Mouse (Mus musculus) lung, postnatal 36 days (tissue): ENCODE data around the gene Clasp2.
A peak's percentile ranks its signal among the peaks of the same experiment; 100 is the strongest.
"Not testable (repeated sequence)": the region's sequence is repeated elsewhere in the genome, so short reads cannot be mapped to it uniquely, and the experiment has no call there.

Source experiments
- DNase-seq: peaks from one replicate; pipeline ENCODE4 v3.0.0; 2022; ENCODE audit warnings: mixed read lengths

The Clasp2 gene

DNA sequence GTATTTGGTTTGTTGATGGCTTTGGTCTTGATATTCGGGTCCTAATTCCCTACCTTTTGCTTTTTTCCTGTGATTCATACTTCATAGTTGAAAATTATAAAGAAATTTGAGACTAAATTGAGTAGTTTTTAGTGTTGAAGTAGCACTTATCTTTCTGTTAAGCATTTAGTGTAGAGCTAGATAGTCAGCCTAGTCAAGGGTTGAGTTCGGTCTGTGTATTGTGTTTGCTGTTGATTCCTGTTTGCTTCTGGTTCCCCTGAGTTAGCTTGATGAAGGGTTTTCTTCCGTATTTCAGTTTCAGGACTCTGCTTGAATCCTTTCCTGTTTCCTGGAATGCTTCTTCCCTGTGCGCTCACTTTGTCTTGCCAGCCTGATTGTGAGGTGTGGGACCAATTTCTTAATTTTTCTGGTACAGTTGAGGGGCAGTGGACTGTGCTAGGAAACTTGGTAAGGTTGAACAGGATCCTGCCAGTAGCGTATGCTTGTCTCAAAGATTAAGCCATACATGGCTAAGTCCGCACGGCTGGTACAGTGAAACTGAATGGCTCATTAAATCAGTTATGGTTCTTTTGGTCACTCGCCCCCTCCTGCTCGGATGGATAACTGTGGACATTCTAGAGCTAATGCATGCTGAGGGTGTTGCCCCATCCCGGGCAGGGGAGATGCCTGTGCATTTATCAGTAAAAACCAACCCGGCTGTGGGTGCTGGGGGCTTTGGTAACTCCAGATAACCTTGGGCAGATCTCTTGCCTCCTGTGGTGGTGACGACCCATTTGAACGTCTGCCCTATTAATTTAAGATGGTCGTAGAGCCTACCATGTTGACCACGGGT is 14.8 kb downstream of the Clasp2 start:
- DNase-seq, result no peak

DNA sequence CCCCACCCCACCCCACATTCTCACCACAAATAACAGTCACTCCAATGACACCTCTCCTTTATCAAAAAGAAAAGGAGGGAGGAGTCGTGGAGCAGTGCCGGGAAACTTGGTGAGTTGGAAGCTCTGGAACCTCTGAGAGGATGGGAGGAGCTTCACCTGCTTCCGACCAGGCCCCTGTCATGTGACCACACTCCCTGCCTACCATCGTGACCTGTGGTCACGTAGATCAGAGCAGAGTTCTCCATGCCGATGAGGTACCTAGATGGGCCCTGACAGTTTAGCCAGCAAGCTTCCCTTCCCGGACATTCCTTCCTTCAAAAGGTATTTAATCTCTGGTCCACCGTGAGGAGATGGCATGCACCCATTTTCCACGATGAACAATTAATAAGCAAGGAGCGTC is 17.2 kb downstream of the Clasp2 start:
- no peak for DNase-seq

DNA sequence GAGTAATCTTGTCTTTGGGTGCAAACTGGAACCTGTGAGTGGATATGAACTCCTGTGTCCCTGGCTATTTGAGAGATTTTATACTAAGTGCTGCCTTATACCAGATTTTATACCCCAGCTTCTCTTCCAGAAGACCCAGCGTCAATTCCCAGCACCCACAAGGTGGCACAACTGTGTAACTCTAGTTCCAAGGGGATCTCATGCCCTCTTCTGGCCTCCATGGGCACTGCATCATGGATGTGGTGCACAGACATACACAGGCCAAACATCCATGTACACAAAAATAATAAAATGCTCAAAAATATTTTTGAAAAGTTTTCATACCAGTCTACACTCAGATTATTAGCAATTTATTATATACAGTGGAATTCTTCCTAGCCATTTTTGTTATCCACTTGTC is 18.4 kb downstream of the Clasp2 start:
- DNase-seq, result no peak

DNA sequence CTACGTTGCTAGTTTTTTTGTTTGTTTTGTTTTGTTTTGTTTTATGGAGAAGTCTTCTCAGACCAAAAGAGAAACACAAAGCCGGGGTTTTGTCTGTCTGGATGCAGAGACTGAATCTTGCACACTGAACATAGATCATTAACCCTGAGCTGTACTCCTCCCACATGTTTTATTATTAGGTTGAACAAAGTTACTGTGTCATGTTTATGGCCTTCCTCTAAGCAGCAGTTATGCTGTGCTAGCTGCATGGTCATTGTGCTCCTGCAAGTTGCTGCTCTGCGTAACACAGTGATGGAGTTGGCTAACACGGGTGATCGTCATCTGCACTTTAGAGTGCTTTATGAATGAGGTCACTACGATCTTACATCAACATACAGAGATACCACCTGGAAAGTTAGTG is 21.1 kb downstream of the Clasp2 start:
- DNase-seq, result no peak

DNA sequence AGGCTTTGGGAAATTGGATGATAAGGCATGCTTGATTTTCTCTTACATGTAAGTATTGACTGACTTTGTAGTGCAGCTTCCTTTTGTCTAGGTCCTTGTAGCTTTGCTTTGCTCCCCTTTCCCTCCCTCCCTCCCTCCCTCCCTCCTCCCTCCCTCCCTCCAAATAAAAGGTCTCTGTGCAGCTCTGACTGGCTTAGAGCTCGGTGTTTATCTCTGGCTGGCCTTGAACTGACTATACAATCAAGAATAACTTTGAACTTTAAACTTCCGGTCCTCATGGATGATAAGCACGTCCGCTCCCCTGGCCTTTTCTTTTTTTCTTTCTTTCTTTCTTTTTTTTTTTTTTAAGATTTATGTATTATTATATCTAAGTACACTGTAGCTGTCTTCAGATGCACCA is 21.9 kb downstream of the Clasp2 start:
- no peak for DNase-seq

DNA sequence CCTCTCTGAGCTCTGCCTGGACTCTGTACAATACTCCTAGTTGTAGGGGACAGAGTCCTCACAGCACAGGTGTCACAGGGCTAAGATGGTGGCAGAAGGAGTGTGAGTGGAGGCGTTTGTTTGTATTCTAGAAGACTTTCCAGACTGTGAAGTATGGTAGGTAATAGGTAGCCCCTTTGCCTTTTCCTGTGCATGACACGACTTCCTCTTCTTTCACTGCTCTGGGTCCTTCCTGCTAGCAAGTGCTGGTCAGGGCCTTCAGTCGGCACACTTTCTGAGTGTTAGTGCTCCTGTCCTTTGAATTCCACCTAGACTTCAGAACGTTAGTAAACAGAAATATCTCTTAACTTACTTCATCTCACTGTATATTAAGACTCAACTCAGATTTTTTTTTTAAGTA is 29.4 kb downstream of the Clasp2 start:
- no peak for DNase-seq

DNA sequence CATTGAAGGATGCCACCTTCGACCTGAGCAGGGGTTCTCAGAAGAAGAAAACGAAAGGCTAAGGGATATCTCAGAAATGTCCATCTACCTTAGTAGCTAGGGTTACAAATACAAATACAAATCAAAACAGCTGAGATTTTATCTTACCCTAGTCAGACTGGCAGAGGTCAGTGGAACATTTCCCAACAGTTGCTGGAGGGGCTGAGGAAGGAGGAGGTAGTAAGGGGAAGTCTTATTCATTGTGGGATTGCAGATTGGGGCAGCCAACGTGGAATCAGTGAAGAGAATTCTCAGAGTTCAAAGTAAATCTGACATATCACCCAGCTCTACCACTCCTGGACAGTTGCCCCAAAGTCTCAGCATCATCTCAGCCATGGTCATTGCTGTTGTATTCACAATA is 39.6 kb downstream of the Clasp2 start:
- peak; percentile 15 for DNase-seq

DNA sequence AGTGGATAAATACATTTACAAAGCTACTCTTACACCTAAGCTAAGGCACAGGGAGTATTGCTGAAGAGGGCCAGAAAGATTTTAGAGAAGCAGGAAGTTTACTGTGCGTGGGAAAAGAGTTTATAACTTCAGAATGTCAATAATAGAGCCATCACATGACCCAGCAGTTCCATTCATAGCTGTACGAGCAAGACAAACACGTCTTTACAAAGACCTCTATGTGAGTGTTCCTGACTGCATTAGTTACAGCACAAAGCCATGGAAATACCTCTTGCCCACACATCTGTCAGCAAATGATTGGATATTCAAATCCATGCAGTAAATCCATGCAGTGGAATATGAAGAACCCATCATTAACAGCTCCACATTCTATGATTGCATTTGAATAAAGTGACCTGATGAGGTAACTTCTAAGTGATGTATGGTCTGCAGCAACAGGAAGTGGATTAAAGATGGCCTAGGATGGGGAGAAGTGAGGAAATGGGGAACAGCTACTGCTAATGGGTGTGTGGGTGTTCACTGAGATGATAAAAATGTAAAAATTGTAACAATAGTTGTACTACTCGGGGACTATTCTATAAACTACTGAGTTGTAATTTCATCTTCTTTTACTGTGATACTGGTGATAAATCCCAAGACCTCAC is 41.2 kb downstream of the Clasp2 start:
- DNase-seq, result peak; percentile 16

DNA sequence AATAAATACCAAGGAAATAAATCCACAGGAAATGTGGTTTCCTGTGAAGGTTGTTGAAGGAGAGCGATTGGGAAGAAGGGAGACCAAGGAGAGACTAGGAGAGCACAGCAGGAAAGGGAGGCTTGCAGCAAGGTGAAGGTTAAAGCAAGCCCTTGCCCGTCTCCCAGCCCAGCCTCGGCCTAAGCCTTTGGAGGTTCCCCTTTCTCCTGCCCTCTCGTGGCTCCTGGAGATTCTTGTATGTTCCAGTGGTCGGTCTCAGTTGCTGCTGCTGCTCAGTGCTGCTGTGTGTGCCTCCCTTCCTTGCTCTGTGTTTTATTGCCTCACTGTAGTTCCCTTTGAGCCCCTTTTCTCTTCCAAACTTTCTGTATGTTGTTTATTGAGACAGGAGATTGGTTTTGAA is 42.4 kb downstream of the Clasp2 start:
- peak; percentile 13 for DNase-seq

DNA sequence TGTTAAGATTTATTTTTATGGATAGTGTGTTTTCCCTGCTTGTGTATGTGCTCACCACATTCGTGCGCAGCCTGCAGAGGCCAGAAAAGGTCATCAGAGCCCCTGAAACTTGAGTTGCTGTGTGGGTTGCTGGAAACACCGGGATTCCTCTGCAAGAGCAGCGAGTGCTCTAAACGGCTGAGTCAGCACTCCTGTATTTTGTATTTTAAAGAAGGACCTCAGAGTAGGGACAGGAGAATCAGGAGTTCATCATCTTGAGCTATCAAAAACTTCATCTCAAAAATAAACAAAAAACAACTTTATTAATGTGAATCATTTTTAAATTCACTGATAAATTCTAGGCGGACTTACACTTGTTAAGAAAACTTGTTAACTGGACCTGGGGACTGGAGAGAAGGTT is 48.0 kb downstream of the Clasp2 start:
- DNase-seq, result not testable (repeated sequence)

DNA sequence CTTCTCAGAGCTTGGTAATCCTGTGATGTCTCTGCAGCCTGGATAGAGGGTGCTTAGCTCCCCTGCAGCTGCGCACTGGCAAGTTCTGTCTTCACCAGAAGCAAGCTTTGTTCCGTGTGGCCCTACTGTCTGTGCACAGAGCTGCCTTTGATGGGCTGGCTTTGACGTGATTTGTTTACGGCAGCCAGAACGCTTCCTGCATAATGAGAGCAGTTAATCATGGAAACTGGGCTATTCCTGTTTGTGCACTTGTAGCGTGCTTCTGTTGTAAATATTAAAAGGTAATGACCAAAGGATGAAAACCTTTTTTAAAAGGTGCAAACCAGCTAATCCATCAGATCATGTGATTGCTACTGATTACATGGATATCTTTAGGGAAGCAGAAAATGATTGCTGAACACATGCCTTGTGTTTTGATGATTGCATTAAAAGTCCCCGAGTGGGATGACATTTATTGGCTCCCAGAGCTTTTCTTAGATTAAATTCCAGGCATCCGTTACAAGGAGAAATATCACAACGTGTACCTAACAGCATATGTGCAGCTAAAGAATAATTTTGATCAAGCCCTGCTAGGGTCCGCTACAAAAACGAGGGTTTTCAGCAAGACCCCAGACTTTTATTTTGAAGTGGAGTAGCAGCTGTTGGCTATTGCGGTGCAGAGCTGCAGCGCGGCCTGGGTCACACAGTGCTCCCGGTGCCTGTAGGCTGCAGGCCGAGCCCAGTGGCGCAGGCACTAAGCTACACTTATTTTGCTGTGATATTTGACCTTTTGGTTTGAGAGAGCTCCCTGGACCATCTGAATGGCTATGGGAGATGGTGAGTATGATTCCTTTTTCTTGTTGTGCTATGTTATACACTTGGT is 51.6 kb downstream of the Clasp2 start:
- DNase-seq, result peak; percentile 82

DNA sequence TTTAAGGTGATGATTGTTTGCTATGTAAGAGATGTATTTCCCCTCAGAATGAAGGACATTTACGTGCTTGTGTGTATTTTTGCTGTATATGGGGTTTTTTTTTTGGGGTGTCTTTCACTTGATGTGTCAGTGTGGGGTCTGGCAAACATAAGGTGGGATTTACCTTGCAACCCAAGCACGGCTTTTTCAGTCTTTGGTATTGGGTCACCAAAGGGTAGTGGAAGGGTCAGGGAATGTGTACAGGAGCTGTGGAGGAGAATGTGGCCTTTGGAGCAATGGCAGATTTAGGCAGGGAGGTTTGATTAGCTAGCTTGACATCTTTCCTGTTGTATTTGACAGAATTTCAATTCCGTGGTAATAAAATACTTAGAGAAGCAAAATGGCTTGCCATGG is 52.2 kb downstream of the Clasp2 start:
- DNase-seq, result no peak

DNA sequence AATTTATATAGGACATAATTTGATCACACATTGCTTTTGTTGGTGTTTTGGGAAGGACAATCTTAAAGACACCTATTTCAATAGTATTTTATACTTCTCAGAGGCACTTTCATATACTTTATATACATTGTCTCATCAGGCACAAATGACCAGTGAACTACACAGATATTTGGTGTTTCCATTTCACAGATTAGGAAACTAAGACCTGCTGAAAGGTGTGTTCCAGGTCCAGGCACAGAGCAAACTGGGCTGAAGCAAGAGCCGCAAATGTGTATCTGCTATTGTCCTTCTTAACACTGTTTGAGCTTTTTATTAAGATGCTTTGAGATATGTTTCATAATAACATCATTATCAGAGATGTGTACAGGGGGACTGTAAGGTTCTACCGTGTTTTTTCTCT is 52.7 kb downstream of the Clasp2 start:
- no peak for DNase-seq

DNA sequence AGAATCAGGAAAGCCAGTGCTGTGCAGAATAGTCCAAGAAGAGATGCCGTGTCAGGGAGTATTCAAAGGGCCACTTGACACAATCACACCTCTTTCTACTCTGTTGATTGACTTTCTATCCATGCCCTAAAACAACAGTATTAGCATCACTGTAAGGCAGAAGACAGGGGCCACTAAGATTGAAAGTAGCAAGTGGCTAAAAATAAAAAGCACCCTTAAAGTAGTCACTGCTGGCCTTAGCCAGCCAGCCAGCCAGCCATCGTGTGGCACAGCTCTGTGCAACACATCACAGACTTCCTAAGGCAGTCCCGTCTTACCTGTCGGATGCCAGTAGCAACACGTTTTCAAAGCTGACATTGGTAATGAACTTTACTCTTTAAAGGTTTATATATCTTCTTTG is 55.9 kb downstream of the Clasp2 start:
- no peak for DNase-seq

DNA sequence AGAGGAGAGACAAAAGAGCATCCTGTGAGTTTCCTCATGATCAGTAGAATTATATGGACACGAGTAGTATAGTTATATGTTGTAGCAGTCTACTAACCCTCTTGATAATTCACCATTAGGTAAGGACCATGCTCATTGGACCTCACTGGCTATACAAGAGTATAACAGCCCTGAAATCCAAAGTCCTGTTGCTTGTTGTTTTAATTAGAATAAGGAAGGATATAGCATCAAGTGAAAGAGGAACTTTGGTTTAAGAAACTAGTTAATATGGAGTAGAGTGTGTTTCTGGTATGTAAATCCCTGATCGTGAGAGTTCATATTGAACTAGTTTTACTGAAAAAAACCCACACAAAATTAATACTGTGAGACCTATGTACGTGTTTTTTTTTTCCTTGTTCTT is 59.4 kb downstream of the Clasp2 start:
- DNase-seq, result no peak

DNA sequence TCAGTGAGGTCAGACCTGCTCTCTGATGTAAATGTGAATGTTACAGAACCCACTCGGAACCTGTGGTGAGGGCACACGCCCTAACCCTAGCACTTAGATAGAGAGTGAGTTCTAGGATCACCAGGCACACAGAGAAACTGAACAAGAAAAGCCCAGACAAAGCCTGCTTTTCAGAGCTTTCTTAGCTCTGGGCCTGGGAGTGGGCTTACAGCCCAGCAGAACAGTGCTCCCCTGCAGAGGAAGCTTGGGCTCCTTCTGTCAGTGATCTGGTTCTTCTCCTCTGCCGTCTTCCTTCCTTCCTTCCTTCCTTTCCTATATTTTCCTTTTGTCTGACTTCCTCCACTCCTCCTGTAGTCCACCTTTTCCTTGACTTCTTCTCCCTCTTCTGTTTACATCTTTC is 61.5 kb downstream of the Clasp2 start:
- no peak for DNase-seq

DNA sequence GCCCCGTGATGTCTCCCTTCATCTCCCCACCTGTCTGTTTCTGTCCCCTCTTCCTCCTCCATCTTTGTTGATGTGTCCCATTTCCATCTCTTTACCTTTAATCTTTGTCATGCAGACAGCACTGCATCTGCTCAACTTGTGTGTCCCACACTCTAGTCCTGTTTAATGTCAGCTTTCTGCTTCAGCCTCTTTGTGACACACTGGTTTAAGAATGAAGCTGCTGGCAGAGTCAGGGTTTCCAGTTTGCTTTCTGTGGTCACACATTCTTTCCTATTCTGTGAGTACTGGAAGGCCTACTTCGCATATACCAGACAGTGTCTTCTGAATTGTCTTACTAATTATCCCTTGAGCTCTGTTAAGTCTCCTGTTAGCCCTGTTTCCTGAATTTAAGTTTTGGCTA is 62.5 kb downstream of the Clasp2 start:
- no peak for DNase-seq

DNA sequence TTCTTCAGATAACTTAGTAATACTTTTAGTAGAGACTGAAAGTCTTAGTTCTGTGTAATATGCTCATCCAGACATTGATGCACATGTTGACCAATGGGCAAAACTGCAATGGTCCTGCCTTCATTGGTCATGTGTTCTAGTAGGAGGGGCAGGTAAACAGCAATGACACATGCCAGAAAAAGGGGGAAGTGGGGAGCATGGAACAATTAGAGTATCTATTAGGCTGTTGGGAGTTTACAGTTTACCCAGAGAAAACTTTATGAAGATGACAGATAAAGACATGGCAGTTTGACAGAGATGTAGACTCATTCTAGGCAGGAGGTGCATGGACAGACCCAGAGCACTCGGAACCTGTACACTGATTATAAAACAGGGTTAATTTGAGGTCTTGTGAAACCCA is 64.1 kb downstream of the Clasp2 start:
- no peak for DNase-seq

DNA sequence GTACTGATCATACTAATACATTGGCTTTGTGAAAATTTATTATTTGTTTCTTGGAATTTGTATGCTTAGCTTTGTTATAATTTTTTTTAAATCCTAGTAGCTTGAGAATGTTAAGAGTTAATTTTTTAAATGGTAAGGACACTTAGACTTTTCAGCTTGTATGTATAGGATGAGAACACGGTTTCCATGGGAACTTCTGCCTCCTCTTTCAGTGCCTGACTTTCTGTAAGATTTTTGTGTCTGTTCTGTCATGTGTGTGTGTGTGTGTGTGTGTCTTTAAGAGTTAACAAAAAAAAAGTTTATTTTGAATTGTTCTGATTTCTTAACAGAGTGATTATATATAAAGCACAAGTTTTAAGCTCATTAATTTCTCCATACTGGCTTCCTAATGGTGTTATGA is 70.1 kb downstream of the Clasp2 start:
- no peak for DNase-seq

DNA sequence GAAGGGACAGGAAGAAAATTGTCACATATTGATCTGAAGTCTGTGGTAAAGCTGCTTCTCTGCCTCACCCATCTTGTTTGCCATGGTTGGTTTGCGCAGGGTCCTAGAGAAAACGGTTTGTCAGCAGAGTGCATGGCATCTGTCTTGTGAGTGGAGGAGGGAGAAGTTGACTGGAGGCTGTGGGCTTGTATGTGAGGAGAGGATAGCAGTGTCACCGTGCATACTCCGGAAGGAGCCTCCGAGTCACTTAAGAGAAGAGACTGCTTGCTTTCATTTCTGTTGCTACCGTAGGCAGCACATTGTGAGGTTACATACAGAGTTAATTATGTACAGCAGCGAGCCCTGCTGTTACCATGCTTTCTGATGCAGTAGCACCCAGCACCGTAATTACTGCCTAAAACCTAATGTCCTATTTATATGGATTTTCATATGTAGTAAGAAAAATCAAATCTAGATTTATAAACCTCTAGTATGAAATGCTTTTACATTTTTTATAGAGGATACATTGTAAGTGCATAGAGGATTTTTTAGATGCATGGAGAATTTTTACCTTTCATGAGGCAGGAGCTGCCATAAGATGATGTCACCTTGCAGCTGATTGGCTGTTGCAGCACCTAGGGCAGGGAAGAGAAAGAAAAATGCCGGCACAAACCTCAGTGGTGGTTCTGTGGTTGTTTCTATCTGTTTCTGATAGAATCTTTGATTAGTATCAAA is 70.8 kb downstream of the Clasp2 start:
- no peak for DNase-seq

DNA sequence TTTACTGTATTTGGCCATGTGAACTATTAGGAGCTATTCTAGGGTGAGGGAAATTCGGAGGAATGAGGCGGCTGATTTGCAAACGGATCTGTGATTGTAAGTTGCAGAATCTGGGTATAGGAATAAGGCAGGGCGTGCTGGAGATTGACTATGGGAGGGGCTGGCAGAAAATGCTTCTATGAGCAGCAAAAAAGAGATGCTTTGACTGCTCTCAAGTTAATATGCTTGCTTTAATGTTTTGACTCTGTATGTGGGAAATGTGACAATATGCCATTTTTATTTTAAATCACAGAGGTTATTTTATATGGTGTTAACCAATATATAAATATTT is 71.4 kb downstream of the Clasp2 start:
- no peak for DNase-seq

DNA sequence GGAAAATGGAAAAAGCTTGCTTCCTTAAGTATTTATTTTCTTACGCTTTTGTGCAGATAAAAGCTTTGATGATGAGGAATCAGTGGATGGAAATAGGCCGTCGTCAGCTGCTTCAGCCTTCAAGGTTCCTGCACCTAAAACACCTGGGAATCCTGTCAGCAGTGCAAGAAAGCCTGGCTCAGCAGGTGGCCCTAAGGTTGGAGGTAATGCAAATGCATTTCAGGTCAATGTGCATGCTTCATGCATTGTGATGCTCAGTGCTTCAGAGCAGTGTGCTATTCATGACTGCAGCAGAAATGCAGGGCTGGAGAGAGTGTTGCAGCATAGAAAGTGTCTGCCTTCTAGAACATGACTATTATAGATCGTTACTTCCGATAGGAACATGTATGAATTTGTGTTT is 71.8 kb downstream of the Clasp2 start:
- no peak for DNase-seq

DNA sequence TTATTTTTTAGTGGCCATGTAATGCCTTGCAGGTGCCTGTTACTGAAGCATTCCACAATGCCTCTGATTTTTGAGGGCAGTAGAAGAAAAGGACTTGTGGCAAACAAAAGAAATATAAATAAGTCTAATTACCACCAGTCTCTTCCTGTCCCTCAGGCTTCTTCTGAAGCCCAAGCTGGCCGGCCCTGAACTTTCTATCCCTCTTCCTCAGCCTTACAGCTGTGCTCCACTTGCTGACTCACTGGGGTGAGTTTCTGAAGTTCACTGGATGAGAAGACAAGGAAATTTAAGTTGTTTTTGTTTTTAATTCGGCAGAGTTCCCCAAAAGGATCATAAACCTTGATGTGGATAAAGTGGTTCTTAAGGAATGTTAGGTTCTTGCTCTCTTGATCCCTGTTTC is 74.6 kb downstream of the Clasp2 start:
- DNase-seq, result no peak
